Mouse (Mus musculus): ENCODE measurements at regions not wholly inside any gene's neighbourhood (a gene's known extent, or its start where the extent isn't known, plus 50 kb on each side); places are given as distances from the start of the nearest gene placed in this dataset.
A peak's percentile ranks its signal among the peaks of the same experiment; 100 is the strongest.
"Not testable (repeated sequence)": the region's sequence is repeated elsewhere in the genome, so short reads cannot be mapped to it uniquely, and the experiment has no call there.

GRCm38 (mm10) chr6:70160442-70160841, 631.6 kb downstream of the Rpia start:
- no peak for DNase-seq (ENCODE audit: low spot score)

- not testable (repeated sequence) for DNase-seq (ENCODE audit: low spot score)
Measured at GRCm38 (mm10) chr6:70155771-70156170, 636.3 kb downstream of the Rpia start.

DNA sequence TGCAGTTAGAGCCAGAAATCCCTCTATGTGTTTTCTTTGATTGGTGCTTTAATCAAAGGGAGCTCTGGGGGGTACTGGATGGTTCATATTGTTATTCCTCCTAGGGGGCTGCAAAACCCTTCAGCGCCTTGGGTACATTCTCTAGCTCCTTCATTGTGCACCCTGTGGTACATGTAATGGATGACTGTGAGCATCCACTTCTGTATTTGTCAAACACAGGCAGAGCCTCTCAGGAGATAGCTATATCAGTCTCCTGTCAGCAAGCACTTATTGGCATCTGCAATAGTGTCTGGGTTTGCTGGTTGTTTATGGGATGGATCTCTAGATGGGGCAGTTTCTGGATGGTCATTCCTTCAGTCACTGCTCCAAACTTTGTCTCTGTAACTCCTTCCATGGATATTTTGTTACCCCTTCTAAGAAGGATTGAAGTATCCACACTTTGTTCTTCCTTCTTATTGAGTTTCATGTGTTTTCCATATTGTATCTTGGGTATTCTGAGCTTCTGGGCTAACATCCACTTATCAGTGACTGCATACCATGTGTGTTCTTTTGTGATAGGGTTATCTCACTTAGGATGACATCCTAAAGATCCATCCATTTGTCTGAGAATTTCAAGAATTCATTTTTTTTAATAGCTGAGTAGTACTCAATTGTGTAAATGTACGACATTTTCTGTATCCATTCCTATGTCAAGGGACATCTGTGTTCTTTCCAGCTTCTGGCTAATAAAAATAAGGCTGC, 640.8 kb downstream of the Rpia start:
- DNase-seq (ENCODE audit: low spot score), result not testable (repeated sequence)

DNA sequence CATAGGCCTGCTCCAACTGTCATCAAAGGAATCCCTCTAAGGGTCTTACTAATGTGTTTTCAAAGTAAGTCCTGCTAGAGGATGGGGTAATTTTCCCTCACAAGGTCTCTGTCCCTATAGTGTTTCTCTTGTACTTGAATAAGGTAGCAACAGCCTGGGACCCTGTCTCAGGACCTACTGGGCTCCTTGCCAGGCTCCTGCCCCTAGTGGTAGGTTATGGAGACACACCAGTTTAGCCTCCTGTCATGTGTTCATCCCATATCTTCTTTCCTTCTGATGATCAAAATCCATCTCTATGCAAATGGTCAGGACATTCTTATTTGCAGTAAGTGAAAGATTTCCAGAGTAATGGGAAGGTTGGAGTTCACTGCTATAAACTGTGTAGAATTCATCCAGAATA, 645.0 kb downstream of the Rpia start:
- no peak for DNase-seq (ENCODE audit: low spot score)

- not testable (repeated sequence) for DNase-seq (ENCODE audit: low spot score)
Measured at GRCm38 (mm10) chr6:70143341-70143740, 648.7 kb downstream of the Rpia start.

DNA sequence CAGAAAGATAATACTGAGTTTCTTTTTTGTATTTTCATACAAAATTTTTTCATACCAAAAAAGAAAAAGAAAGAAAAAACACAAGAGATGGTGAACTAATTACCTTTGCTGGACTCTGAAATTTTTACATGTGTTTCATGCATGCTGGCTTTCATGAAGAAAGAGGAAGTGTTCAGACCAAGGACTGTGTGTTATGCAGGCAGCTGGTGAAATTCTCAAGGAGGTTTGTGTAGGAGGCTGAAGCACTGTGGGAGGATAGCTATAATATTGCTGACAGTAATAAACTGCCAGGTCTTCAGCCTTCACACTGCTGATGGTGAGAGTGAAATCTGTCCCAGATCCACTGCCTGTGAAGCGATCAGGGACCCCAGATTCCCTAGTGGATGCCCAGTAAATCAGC, 675.2 kb downstream of the Rpia start:
- peak; percentile 4 for DNase-seq (ENCODE audit: low spot score)

DNA sequence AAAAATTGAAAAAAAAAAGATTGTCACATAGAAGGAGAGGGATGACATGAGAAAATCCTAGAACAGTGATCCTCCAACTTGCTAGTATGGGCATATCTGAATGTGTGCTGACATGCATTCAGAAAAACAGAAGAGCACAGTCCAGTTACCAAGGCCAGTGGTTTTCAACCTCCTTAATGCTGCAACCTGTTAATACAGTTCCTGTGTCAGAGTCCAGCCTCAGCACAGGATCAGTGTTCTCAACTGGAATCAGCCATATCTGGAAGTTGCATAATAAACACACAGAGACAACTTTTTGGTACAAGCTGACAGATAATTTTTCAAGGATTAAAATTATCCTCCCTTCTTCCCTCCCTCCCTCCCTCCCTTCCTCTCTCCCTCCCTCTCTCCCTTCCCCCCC, 680.1 kb downstream of the Rpia start:
- no peak for DNase-seq (ENCODE audit: low spot score)

- not testable (repeated sequence) for DNase-seq (ENCODE audit: low spot score)
Measured at GRCm38 (mm10) chr6:70109412-70109811, 682.6 kb downstream of the Rpia start.

DNA sequence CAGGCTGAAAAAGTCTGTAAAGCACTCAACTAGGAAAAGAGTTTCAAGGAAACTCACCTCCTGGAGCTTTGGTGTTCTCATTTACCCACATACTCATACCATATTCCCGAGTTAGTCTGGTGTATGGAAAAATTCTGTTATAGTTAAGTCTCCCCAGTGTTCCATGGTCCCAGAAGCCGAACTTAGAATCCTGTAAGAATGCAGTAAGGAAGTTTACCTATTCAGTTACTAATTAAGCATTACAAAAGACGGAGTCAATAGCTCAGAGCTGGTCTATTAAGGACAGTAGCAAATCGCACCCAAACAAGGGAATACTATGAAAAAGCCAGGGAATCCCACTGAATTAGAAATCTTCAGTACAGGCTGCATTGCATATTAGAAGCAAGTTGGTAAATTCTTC, 688.3 kb downstream of the Rpia start:
- no peak for DNase-seq (ENCODE audit: low spot score)

DNA sequence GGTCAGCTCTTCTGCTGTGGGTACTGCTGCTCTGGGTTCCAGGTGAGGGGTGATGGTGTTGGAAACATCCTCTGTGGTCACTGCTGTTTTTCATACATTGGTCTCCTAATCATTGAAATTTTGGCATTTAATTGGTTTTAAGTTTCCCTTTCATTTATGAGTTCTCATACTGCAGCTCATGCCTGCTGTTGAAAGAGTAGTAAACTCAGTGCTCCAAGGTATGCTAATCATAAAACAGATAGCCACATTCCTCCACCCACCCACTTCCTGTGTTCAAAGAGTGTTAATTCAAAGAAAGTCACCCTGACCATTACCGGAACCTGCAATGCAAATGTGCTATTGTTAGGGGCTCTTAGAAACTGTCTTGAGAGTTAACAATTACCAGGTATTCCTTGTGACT, 688.9 kb downstream of the Rpia start:
- DNase-seq (ENCODE audit: low spot score), result not testable (repeated sequence)

DNA sequence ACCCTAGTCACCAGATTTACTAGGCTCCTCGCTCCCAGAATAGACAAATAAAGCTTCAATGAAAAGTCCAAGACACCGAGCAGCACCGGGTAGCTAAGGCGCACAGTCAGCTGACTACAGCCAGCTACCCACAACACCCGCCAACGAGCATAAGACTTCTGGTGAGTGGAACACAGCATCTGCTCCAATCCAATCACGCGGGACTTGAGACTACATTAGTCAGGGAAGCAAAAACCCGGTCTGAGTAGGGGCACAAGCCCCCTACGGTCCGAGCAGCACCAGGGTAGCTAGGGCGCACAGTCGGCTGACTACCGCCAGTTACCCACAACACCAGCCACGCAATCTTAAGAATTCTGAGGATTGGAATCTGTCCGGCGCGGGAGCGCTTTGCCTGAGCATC, 704.0 kb downstream of the Rpia start:
- DNase-seq (ENCODE audit: low spot score), result no peak

DNA sequence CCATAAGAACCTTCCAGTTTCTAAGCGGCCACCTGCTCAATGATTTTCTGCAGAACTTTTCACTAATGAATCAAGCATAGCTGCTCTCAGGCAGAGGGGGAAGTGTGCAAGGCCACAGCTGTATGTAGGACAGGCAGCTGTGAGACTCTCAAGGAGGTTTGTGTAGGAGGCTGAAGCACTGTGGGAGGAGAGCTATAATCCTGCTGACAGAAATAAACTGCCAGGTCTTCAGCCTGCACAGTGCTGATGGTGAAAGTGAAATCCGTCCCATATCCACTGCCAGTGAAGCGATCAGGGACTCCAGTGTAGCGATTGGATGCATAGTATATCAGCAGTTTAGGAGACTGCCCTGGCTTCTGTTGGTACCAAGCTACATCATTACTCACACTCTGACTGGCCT, 718.2 kb downstream of the Rpia start:
- peak; percentile 19 for DNase-seq (ENCODE audit: low spot score)

GRCm38 (mm10) chr6:70072007-70072406, 720.0 kb downstream of the Rpia start:
- no peak for DNase-seq (ENCODE audit: low spot score)

GRCm38 (mm10) chr6:70067716-70068415, 724.2 kb downstream of the Rpia start:
- no peak for DNase-seq (ENCODE audit: low spot score)

- peak; percentile 4 for DNase-seq (ENCODE audit: low spot score)
Measured at GRCm38 (mm10) chr6:70059028-70059427, 733.0 kb downstream of the Rpia start.

DNA sequence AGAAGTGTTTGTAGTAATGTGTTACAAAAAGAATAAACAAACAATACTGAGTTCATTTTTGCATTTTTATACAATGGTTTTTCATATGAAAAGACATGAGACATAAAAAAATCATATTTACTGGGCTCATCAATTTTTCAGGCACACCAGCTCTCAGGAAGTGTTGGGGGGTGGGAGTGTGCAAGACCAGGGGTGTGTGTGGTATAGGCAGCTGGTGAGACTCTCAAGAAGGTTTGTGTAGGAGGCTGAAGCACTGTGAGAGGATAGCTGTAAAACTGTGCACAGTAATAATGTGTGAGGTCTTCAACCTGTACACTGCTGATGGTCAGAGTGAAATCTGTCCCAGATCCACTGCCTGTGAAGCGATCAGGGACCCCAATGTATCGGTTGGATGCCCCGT, 733.7 kb downstream of the Rpia start:
- DNase-seq (ENCODE audit: low spot score), result peak; percentile 1

- DNase-seq (ENCODE audit: low spot score), result no peak
Measured at GRCm38 (mm10) chr6:70040894-70041293, 751.1 kb downstream of the Rpia start.

DNA sequence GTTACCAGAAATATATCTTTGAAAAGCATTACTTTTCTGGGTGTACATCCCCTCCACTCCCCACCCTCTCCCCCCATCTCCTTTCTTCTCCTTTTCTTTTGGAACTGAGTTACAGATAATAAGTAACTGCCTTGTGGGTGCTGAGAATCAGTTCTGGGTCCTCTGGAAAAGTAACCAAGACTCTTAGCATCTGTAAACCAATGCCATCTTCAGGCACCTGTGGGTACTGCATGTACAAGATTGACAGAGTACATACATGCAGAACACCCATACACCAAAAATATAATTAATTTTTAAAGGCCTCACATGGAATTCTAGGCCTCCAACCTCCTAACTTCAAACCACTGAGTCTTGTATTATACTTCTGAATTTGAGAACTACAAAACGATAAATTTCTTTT, 758.4 kb downstream of the Rpia start:
- no peak for DNase-seq (ENCODE audit: low spot score)

GRCm38 (mm10) chr6:70011555-70011954, 780.5 kb downstream of the Rpia start:
- DNase-seq (ENCODE audit: low spot score), result no peak
